Mouse (Mus musculus) left cerebral cortex, adult 8-10 months (tissue): ENCODE results near the gene Atoh8. TPM values are rescaled to one million over a fixed set of nuclear protein-coding genes. Genes with fewer than 3 reads are reported as not detected.

Experiments
- DNase-seq, 2 experiments: peaks; one replicate each; pipeline ENCODE4 v3.0.0; 2022; ENCODE audit warnings: low spot score in 2 of 2
- total RNA-seq, 4 experiments: library from RNA; stranded (reverse); gene quantifications; 2 replicates each; pipeline ENCODE4 v1.2.4; 2022

The Atoh8 gene
- 1 to 10 TPM; 1.3 to 2.1 (median 1.9) TPM for total RNA-seq

GRCm38 (mm10) chr6:72235098-72235806 lies at the start of gene Atoh8:
Atoh8 (minus strand) TSS chr6:72235577.
- DNase-seq, result peak in 1 of 2 experiments; percentile 25

- DNase-seq, result no peak
Observed at GRCm38 (mm10) chr6:72283914-72284313, 48.5 kb upstream of the Atoh8 start.

GRCm38 (mm10) chr6:72280410-72280998 lies 45.1 kb upstream of the Atoh8 start:
- no peak for DNase-seq

- no peak for DNase-seq
Observed at GRCm38 (mm10) chr6:72279505-72279904, 44.1 kb upstream of the Atoh8 start.

- no peak for DNase-seq
Observed at GRCm38 (mm10) chr6:72278835-72279234, 43.5 kb upstream of the Atoh8 start.

- DNase-seq, result no peak
Observed at GRCm38 (mm10) chr6:72277508-72278166, 42.3 kb upstream of the Atoh8 start.

- DNase-seq, result no peak
Observed at GRCm38 (mm10) chr6:72276972-72277441, 41.6 kb upstream of the Atoh8 start.

- DNase-seq, result no peak
Observed at GRCm38 (mm10) chr6:72276141-72276540, 40.8 kb upstream of the Atoh8 start.

- no peak for DNase-seq
Observed at GRCm38 (mm10) chr6:72275527-72275926, 40.1 kb upstream of the Atoh8 start.

GRCm38 (mm10) chr6:72273153-72273552 lies 37.8 kb upstream of the Atoh8 start:
- no peak for DNase-seq

GRCm38 (mm10) chr6:72272161-72272696 lies 36.9 kb upstream of the Atoh8 start:
- no peak for DNase-seq

GRCm38 (mm10) chr6:72270952-72271519 lies 35.7 kb upstream of the Atoh8 start:
- DNase-seq, result peak in 1 of 2 experiments; percentile 58

GRCm38 (mm10) chr6:72270258-72270657 lies 34.9 kb upstream of the Atoh8 start:
- DNase-seq, result no peak

GRCm38 (mm10) chr6:72268149-72268847 lies 32.9 kb upstream of the Atoh8 start:
- DNase-seq, result no peak

- no peak for DNase-seq
Observed at GRCm38 (mm10) chr6:72265664-72266063, 30.3 kb upstream of the Atoh8 start.

GRCm38 (mm10) chr6:72263679-72264265 lies 28.4 kb upstream of the Atoh8 start:
- DNase-seq, result no peak

- DNase-seq, result no peak
Observed at GRCm38 (mm10) chr6:72261683-72262320, 26.4 kb upstream of the Atoh8 start.

- peak; percentile 45 to 70 for DNase-seq
Observed at GRCm38 (mm10) chr6:72260981-72261682, 25.8 kb upstream of the Atoh8 start.

- no peak for DNase-seq
Observed at GRCm38 (mm10) chr6:72259474-72259873, 24.1 kb upstream of the Atoh8 start.

- DNase-seq, result no peak
Observed at GRCm38 (mm10) chr6:72255294-72255693, 19.9 kb upstream of the Atoh8 start.
